Mouse (Mus musculus) ES-Bruce4 (cell line): ENCODE data around the gene Hist1h3d.

ENCODE experiments used
- CTCF ChIP-seq: IDR thresholded peaks from one replicate; pipeline ENCODE4 v1.8.1; 2011; ENCODE audit warnings: low read depth, low read length
- EP300 ChIP-seq: IDR thresholded peaks from 2 replicates; pipeline ENCODE4 v1.6.1; 2011; ENCODE audit warnings: low read depth, low read length; ENCODE audit not compliant: insufficient read depth
- POLR2A ChIP-seq: IDR thresholded peaks from one replicate; pipeline ENCODE4 v1.8.1; 2011; ENCODE audit warnings: low read length; ENCODE audit not compliant: insufficient read depth

DNA sequence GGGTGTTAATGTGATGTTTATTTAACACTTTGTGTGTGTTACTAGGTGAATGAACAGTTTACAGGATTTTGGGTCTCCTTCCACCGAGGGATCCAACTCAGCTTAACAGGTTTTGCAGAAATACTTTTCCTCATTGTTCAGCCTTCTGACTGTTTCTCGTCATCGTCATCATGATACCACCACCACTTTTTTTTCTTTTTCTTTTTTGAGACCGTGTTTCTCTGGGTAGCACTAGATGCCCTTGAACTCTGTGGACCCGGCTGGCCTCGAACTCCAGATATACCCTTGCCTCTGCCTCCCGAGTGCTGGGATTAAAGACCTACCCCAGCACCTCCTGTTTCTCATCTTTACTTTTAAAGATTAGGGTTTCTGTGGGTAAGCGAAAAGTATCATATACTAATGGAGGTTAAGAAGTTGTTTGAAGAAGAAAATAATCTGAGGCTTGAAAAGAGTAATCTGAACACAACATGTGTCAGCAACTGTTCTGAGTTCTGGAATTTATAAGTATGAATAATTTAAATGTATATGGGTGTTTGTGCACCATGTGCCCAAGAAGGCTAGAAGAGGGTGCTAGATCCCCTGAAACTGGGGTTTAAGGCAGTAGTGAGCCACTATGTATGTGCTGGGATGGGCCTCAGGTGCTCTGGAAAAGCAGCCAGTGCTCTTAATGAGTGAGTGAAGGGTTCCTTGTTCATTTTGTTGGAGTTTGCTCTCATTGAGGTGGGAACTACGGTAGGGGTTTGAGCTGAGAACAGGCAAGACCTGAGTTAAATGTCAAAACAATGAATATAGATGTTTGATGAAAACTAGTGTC, 43.1 kb upstream of the Hist1h3d start:
- TF ChIP-seq CTCF (no peak), POLR2A (no peak), EP300 (no peak)
